Mouse (Mus musculus): Measurements from ENCODE around the gene Lhpp.

Lhpp gene

DNA sequence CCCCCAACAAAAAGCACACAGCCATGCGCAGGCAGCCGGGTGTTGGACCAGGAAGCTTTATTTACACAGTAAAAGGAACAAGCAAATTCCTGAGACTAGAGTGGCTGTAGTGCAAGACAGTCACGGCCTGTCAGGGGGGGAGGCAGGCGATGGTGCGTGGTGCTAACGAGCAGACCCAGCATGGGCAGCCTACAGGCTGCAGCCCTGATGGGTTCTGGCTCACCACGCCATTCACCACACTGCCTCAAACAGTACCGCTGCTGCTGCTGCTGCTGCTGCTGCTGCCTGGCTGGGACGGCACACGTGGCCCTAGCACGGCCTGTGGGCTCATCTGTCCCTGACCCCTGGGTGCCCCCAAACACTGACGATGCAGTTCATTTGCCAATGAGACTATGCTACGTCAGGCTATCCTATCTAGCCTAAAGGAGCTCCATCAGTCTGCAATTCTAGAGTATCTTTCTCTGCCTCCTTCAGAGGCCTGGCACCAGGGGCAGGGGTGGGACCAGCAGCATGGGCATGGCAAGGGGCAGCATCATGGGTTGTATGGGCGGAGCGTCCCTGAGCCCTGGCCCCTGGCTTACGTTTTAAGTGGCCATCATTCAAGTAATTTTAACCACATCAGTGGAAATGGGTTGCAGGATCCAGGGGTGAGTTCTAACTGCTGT lies 101.7 kb downstream of the Lhpp start:
- DNase-seq (ENCODE audit: low read depth): no peak

GRCm38 (mm10) chr7:132712956-132713355 lies 102.5 kb downstream of the Lhpp start:
- DNase-seq (ENCODE audit: low read depth): no peak

DNA sequence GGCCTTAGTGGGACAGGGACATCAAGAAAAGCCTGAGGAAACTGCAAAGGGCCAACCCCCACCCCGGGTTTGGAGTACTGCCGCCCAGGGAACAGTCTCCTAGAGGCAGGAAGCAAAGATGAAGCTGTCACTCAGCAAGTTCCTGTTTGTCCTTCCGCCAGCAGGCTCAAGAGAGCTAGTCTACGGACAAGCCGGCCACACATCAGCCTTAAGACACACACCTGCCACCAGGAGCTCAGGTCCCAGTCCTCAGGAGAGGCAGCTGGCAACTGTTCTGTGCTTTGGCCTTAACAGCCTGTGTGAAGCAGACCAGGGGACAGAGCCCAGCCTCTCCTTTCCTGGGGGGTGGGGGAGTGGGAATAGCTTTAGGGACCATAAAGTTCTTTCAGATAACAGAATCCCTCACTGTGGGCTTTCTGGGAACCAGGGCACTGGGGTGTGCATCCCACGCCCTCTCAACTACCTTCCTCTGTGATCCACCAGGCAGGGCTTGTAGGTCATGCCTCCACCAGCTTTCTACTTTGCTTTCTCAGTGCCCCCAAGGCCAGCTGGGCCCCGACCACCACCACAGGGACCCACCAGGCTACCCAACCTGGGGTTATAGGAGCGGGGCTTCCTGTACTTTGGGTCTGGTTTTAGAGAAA lies 103.2 kb downstream of the Lhpp start:
- no peak for DNase-seq (ENCODE audit: low read depth)

- no peak for DNase-seq (ENCODE audit: low read depth)
These were observed 103.9 kb downstream of the Lhpp start for GRCm38 (mm10) chr7:132714236-132714923.

DNA sequence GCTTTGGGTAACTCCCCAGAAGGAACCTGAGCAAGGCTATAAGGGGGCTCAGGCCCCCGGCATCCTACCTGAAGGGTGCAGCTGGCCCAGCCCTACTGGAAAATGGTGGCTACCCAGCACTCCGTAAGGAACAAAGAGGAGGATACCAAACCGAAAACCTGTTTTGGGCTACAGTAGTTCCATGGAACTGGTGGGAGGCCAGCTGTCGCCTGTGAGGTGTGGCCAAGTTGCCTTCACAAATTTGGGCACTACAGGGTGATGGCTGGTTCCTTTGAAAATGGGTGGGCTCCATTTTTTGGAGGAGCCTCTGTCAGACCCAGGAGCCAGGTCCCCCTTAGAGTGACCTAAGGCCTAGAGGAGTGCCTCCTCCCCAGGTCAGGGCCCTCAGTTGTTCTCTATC lies 104.8 kb downstream of the Lhpp start:
- no peak for DNase-seq (ENCODE audit: low read depth)

DNA sequence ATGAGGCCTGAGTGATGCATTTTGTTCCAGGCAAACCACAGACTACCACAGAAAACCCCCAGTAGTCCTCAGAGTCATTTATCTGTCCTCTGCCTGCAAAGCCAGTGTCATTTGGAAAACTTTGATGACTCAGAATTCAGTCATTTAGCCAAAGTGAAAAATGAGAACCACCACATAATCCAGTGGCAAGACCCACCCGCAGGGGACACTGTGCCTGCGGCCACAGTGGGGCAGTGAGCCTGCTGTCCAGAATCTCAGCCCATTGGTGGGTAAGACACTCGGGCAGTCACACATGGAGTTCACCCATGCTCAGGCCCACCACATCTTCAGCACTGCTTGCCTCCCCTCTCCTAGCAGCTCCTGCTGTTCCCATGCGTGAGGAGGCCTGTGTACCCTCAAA lies 109.1 kb downstream of the Lhpp start:
- DNase-seq (ENCODE audit: low read depth): no peak

DNA sequence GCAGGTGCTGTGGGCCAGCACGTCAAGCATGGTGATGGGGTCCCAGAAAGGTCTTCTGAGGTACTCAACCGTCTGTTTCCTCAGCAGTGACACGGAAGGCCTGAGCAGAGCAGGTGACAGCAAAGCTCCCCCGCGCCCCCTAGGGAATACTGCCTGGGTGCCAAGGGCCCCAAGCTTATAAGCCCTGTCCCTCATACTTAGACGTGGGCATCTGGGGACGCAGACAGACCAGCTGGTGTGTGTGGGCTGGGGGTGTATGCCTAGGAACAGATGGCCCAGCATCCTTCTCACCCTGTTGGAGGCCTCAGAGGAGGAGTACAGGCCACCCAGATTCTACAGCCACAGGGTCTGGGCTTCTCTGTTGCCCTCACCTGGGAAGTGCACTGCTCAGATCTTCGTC lies 110.1 kb downstream of the Lhpp start:
- DNase-seq (ENCODE audit: low read depth): no peak

- no peak for DNase-seq (ENCODE audit: low read depth)
These were observed 112.2 kb downstream of the Lhpp start for GRCm38 (mm10) chr7:132722401-132723370.

DNA sequence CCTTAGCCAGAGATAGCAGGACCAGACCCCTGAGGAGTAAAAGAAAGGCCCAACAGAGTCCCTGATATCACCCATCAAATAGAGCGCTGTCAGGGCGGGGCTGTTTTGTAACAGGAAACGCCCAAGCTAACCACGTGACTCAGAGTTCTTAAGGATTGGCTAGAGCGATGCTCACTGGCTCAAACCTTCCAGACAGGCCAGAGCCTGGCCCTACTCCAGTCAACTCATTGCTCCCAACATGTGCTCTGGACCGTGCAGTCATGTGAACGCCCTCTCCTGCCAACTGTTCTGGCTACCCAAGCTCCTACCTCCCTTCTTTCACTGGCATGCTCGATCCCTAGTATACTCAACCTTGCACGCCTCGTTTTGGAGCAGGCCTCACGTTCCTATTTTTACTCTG lies 113.5 kb downstream of the Lhpp start:
- DNase-seq (ENCODE audit: low read depth): peak; percentile 59

DNA sequence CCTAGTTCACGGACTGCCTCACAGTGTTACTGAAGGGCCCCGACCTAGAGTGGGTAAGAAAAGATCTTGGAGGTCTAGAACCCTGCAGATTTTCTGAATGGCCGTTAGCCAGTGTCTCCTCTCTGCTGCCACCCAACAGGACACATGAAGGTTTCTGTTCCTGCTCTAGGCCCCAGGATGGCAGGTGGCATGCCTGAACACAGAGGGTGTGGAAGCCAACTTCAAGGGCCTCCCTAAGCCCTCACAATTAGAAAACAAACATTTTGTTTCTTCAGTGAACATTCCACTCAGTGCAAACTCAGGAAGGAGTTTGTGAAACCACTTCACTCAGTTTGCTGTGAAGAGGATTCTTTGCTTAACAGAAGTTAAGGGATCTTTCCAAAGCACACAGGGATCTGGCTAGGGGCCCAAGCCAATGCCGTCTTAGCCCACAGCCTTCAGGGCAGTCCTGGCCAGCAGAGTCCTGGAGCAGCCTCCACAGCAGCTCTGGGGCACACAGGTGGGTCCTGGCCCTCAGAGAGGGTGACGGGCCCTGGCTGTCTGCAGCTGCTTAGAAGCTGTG lies 114.1 kb downstream of the Lhpp start:
- no peak for DNase-seq (ENCODE audit: low read depth)

- no peak for DNase-seq (ENCODE audit: low read depth)
These were observed 115.8 kb downstream of the Lhpp start for GRCm38 (mm10) chr7:132726106-132726861.

DNA sequence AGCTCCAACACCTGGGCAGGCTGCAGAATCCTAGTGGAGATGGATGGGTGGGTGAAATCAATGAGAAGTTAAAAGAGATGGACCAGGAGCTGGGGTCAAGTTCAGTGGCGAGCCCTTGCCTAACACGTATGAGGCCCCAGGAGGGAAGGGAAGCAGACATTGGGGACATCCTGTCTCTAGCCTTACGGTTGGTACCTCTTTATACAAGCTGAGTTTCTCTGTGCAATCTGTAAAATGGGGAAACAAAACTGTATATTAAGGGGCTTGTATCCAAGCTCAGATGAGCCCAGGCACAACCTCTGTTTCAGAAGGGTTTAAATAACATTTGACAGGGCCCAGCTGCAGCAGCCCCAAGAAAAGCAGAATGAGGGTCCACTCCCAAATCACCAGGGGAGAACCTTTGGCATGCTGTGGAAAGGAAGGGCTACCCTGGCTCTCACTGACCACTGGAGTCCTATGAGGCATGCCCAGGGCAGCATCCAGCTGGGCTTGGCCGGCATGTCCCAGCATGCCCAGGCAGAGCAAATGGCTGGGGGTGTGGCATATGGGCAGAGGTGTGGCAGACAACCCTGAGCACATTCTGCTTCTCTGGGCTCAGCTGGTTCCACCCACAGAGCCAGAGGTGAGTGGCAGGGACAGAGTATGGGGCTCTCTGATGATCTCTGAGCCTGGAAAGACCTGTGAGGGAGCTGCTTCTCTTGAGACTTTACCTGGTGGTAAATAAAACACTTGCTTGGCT lies 118.8 kb downstream of the Lhpp start:
- no peak for DNase-seq (ENCODE audit: low read depth)

DNA sequence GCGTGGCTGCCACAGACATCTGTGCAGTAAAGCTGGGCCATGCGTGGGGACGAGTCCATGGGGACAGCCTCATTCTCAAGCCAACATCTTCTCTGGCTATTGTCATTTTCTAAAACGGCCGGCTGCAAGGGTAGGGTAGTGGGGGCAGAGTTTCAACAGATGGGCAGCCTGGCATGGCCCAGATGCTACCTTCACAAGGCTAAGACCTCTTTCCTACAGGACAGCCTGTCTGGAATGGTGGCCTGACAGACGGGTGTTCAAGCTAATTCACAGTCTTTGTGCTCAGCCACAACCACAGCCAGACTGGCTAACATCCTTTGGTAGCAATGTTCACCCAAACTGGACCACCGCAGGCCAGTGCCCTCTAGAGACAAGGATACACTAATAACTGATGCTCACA lies 120.1 kb downstream of the Lhpp start:
- no peak for DNase-seq (ENCODE audit: low read depth)

DNA sequence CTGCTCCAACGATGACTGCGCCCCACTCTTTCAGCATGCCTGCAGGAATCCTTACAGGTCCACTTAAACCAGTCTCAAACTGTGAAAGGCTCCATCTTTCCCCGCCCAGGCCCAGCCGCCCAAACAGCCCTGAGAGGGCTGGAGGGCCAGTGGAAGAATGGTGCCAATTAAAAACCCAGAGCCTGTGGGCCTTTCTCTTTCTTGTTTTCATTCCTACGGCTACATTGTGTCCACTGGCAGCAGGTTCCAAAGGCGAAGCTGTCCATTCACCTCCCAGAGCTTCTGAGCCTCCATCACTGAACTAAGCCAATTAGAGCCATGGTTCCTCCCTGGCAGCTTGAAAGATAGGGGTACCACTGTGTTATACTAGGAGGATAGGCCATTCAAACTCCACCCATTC lies 121.1 kb downstream of the Lhpp start:
- no peak for DNase-seq (ENCODE audit: low read depth)

GRCm38 (mm10) chr7:132732136-132732789 lies 121.8 kb downstream of the Lhpp start:
- no peak for DNase-seq (ENCODE audit: low read depth)

DNA sequence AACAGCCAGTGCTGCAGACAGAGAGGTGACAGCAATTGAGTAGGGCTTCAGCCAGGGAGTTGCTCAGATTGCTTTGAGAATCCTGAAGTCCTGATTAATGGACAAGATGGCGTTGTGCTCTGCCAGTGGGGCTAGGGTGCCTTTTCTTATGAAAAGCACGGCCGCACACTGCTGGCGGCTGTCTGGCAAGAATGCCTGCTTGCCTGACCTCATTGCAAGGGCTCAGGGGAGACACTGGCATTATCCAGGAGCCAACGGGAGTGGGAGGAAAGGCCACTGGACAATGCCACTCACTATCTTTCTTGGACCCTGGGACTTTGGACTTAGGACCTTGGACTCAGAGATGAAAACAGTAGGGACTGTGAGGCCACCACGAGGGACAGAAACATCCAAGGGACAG lies 123.1 kb downstream of the Lhpp start:
- no peak for DNase-seq (ENCODE audit: low read depth)

- DNase-seq (ENCODE audit: low read depth): no peak
These were observed 123.8 kb downstream of the Lhpp start for GRCm38 (mm10) chr7:132734222-132734621.

DNA sequence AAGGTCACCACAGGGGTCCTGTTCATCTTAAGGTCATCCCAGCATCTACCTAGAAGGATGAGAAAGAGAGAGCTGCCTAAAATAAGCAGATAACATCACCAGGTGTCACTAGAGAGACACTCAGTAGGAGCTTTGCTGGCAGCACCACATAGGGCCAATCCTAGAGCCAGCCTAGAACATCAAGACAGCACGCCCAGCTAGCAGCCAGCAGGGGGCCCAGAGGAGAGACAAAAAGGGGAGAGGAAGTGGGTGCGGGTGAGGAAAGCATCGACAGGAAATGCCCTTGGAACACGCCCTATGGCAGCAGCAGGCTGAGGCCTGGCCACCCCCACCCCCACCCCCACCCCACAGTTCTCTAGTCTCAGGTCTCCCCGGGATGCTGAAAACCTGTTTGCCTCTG lies 124.7 kb downstream of the Lhpp start:
- DNase-seq (ENCODE audit: low read depth): peak; percentile 98

DNA sequence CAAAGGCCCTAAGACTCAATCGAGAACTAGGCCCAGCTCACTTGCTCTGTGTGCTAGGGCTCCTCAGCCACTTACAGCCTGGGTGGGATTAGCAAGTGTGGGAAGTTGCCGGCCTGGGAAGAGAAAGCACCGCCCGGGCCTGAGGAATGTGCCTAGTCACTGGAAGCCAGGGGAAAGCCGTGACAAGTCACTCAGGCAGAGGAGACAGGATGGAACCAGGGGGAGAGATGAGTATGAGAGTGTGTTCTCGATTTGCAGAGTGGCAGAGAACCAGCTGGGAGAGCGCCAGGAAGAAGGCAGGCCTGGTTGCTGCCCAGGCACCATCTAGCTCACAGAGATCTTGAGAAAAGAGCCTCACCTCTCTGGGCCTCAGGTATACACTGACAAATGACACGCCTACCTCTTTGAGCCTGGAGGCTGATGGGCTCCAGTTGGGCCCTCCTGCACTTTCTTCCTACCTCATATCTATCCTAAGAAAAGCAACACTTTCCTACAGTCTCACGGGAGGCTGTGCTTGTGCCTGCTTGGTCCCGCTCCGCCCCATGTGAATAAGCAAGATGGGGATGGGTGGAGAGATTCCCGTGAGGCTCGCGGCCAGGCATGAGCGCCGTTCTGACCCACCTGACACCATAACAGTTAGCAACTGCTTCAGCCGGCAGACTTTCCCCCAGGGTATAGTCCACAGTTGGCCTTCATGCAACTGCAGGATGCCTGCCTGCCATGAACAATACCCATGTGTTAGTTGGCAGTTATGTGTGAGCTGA lies 125.8 kb downstream of the Lhpp start:
- peak; percentile 54 for DNase-seq (ENCODE audit: low read depth)

Measured in induced T-regulatory cell, adult 2 months (primary cell).